Mouse (Mus musculus): ENCODE data around the gene Cacna1e.

Gene Cacna1e

GRCm38 (mm10) chr1:154391979-154392378, 492.3 kb downstream of the Cacna1e start:
- no peak for DNase-seq (ENCODE audit: low read depth, low spot score)

Measured in WW6 (cell line).